Mouse (Mus musculus) liver, postnatal 0 days (tissue): ENCODE data around the gene Nipal4.

Source experiments
- CTCF ChIP-seq: sonication (generic); IDR thresholded peaks from 2 replicates; pipeline ENCODE4 v1.5.1; 2016; ENCODE audit warnings: antibody characterized with exemption, low read depth
- EP300 ChIP-seq: IDR thresholded peaks from 2 replicates; pipeline ENCODE4 v1.6.1; 2016; ENCODE audit warnings: antibody characterized with exemption, low read depth, mild to moderate bottlenecking

GRCm38 (mm10) chr11:46113211-46113610, 53.1 kb downstream of the Nipal4 start:
- TF ChIP-seq CTCF = no peak
- TF ChIP-seq EP300 = no peak
